Mouse (Mus musculus) liver, embryonic 14.5 days (tissue): ENCODE measurements around the gene Ruvbl2.

Source experiments
- CTCF ChIP-seq: IDR thresholded peaks from 2 replicates; pipeline ENCODE4 v1.5.1; 2016; ENCODE audit warnings: antibody characterized with exemption, low read depth, control low read depth
- EP300 ChIP-seq: IDR thresholded peaks from 2 replicates; pipeline ENCODE4 v1.6.1; 2016; ENCODE audit warnings: antibody characterized with exemption, low read depth

DNA sequence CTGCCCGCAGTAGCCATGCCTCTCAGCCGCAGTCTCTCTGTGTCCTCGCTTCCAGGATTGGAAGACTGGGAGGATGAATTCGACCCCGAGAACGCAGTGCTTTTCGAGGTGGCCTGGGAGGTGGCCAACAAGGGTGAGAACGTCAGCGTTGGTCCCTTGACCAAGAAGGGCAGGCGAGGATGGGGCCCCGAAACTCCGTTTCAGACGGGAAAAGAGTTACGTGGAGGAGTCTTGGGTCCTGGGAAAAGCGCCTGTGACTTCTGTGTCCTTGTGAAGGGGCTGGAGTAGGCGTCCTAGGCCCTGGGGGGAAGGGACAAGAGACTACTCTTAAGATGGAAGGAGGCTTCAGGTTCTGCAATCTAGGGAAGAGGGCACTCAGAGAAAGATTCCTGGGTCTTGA lies 2.9 kb downstream of the Ruvbl2 start:
- TF ChIP-seq EP300 (no peak), CTCF (no peak)
